Mouse (Mus musculus) embryonic fibroblast, embryonic 13.5 days (primary cell): ENCODE measurements around the gene Setmar. TPM values are rescaled to one million over a fixed set of nuclear protein-coding genes. Genes with fewer than 3 reads are reported as not detected.

Source experiments
- H3K27ac ChIP-seq: 2 replicates; pipeline ENCODE4 v1.5.1; 2012; ENCODE audit warnings: low read length, control low read depth, inconsistent platforms; ENCODE audit not compliant: insufficient read depth
- H3K4me1 ChIP-seq: 2 replicates; pipeline ENCODE4 v1.6.1; 2011; ENCODE audit warnings: low read length; ENCODE audit not compliant: control insufficient read depth, insufficient read depth
- H3K4me3 ChIP-seq: 2 replicates; pipeline ENCODE4 v1.5.1; 2011; ENCODE audit warnings: mild to moderate bottlenecking, control low read depth, low read length; ENCODE audit not compliant: insufficient read depth
- CTCF ChIP-seq: IDR thresholded peaks from 2 replicates; pipeline ENCODE4 v1.5.1; 2011; ENCODE audit warnings: mild to moderate bottlenecking, control low read depth, low read length, moderate library complexity, borderline replicate concordance; ENCODE audit not compliant: insufficient read depth
- POLR2A ChIP-seq: IDR thresholded peaks from 2 replicates; pipeline ENCODE4 v1.6.1; 2011; ENCODE audit warnings: low read depth, mild to moderate bottlenecking, control low read depth, low read length, moderate library complexity
- polyA plus RNA-seq: library from polyadenylated mRNA; stranded (reverse); fragments of >200 nt; gene quantifications from 2 replicates; pipeline ENCODE4 v1.2.4, GENCODE M21; 2011; ENCODE audit warnings: low read depth; ENCODE audit not compliant: missing spikeins, insufficient read length

The Setmar gene
- polyA plus RNA-seq, 1 experiment = 4.8 TPM

DNA sequence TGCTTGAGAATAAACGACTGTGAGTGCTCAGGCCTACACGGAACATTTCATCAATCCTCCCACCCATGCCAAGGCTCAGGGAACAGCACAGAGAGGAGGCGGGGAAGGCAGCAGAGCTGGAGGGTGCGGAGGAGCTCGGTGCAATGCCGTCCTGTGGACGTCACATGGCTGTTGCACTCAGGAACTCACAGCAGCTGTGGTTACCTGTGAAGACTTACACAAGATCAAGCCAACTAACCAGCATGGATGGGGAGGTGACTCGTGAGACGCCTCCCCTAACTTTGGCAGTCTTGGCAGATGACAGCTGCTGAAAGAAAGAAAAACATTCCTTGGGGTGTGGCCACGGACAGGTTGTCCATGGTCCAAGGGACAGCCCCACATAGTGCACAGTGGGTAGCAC, 9.8 kb downstream of the Setmar start:
- H3K27ac ChIP-seq = no peak overlapping the region
- no peaks in the 10 kb centered on the region for H3K4me1 ChIP-seq
- H3K4me3 ChIP-seq = no peak overlapping the region
- TF ChIP-seq CTCF = no peak
- no peak for TF ChIP-seq POLR2A

DNA sequence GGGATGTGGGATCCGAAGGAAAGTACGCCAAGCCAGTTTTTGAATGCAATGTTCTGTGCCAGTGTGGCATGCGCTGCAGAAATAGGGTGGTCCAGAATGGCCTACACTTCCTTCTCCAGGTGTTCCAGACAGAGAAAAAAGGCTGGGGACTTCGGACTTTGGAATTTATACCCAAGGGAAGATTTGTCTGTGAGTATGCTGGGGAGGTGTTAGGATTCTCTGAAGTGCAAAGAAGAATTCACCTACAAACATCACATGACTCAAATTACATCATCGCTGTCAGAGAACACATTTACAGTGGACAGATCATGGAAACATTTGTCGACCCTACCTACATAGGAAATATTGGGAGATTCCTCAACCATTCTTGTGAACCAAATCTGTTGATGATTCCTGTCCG, 11.0 kb downstream of the Setmar start:
- TF ChIP-seq CTCF (no peak), POLR2A (no peak)
- H3K4me3 ChIP-seq = no peak overlapping the region

DNA sequence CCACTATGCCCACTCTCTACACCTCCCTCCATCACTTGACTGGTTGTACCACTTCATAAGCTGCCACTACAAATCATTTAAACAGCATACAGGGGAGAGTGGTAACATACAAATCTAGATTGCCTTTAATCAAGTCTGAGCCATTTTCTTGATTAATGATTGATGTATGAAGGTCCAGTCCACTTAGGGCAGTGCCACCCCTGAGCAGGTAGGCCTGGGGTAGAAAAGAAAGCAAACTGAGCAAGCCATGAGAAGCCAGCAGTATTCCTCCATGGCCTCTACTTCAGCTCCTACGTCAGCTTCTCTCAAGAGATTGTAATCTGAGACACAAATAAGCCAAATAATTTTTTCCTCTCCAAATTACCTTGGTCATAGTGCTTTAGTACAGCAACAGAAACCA, 26.5 kb downstream of the Setmar start:
- Histone ChIP-seq H3K27ac (no peak overlapping the region), H3K4me3 (no peak overlapping the region), H3K4me1 (peaks cover 2% of the 10 kb centered on the region; the same call in 1 of the 2 replicates)
- TF ChIP-seq POLR2A (no peak), CTCF (no peak)

More for the DNA sequence above, 11.0 kb downstream of the Setmar start:
- H3K27ac ChIP-seq = no peak overlapping the region
- no peaks in the 10 kb centered on the region for H3K4me1 ChIP-seq

GRCm38 (mm10) chr6:108092646-108093045, 27.8 kb downstream of the Setmar start:
- no peak overlapping the region for H3K27ac ChIP-seq
- peaks cover 2% of the 10 kb centered on the region; the same call in 1 of the 2 replicates for H3K4me1 ChIP-seq
- H3K4me3 ChIP-seq = no peak overlapping the region
- no peak for TF ChIP-seq POLR2A
- no peak for TF ChIP-seq CTCF

DNA sequence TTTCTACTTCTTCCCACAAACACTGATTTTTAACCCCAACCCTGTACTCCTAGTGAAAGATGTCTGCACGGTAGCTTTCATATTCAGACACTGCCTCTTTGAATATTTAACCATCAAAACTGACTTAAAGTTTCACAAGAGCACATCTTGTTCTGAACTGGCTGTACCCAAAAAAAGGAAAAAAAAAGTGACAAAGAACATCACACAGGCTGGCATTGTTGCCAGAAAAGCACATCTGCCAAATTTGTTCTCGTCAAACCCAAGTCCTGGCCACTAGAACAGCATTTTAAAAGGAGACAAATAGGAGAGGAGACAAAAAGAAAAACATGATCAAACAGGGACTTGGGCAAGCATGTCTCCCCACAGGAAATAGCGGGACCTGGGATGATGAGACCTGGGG, 28.6 kb downstream of the Setmar start:
- TF ChIP-seq POLR2A (no peak), CTCF (no peak)
- Histone ChIP-seq H3K4me3 (no peak overlapping the region), H3K27ac (no peak overlapping the region), H3K4me1 (peaks cover 2% of the 10 kb centered on the region; the same call in 1 of the 2 replicates)

GRCm38 (mm10) chr6:108095445-108095844, 30.6 kb downstream of the Setmar start:
- H3K4me3 ChIP-seq = no peak overlapping the region
- TF ChIP-seq CTCF (no peak), POLR2A (no peak)
- H3K27ac ChIP-seq = peak overlapping the region; percentile 27; the same call in 1 of the 2 replicates
- peaks cover 5% of the 10 kb centered on the region; the same call in 1 of the 2 replicates for H3K4me1 ChIP-seq

- Histone ChIP-seq H3K27ac (no peak overlapping the region), H3K4me1 (peaks cover 5% of the 10 kb centered on the region; the same call in 1 of the 2 replicates), H3K4me3 (no peak overlapping the region)
- no peak for TF ChIP-seq CTCF
- no peak for TF ChIP-seq POLR2A
Measured at GRCm38 (mm10) chr6:108098171-108098845, 33.5 kb downstream of the Setmar start.

GRCm38 (mm10) chr6:108098846-108099217, 34.0 kb downstream of the Setmar start:
- Histone ChIP-seq H3K4me1 (peaks cover 5% of the 10 kb centered on the region; the same call in 1 of the 2 replicates), H3K27ac (no peak overlapping the region), H3K4me3 (no peak overlapping the region)
- TF ChIP-seq POLR2A (no peak), CTCF (no peak)

- Histone ChIP-seq H3K4me3 (no peak overlapping the region), H3K27ac (no peak overlapping the region), H3K4me1 (peaks cover 3% of the 10 kb centered on the region; the same call in 1 of the 2 replicates)
- TF ChIP-seq CTCF (no peak), POLR2A (no peak)
Measured at GRCm38 (mm10) chr6:108101936-108102830, 37.3 kb downstream of the Setmar start.

DNA sequence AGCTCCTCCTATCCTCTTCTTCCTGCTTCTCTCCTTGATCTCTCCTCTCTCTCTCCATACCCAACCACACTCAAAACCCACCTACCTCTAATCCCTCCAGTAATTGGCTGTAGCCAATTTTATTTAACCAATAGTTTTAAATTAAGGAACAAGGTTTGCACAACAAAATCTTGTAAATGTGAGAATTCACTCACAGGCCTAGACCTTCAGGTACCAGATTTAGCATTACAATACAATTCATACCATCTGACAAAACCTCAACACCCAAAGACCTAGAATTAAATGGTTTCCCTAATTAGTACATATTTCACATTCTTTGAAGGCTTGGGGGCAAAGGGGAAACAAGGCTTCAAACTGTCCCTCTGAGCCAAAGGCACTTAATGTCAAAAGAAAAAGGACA, 42.5 kb downstream of the Setmar start:
- Histone ChIP-seq H3K4me1 (no peaks in the 10 kb centered on the region), H3K27ac (no peak overlapping the region), H3K4me3 (no peak overlapping the region)
- TF ChIP-seq POLR2A (no peak), CTCF (no peak)
